Mouse (Mus musculus): ENCODE data around the gene Cfap126.

GRCm38 (mm10) chr1:171118269-171118684 is 4.6 kb downstream of the Cfap126 start:
- TF ChIP-seq CTCF (IDR thresholded peaks at IDR 0.05; ENCODE audit: extremely low read depth, insufficient read length, insufficient replicate concordance, low read depth, low read length) (0 out of 2 replicates have a peak, but pooled peaks have one; percentile 3), POLR2A (IDR thresholded peaks at IDR 0.05; ENCODE audit: low read depth, low read length) (no peak)
